Mouse (Mus musculus): Measurements from ENCODE around the gene Il13. TPM values are rescaled to one million over a fixed set of nuclear protein-coding genes. Genes with fewer than 3 reads are reported as not detected.

Il13 gene
- polyA plus RNA-seq (2017; shearing (Covaris generic)), result not detected

GRCm38 (mm10) chr11:53634556-53634955 is at the start of gene Il13:
Gene Il13 (minus strand): TSS chr11:53634702.

GRCm38 (mm10) chr11:53618619-53619198 is 15.8 kb downstream of the Il13 start, which contains the start of gene Il4:
Gene Il4 (minus strand): TSS chr11:53618669.

Other genes starting within 250 kb of the Il13 start
- gene Leap2, start 211.5 kb downstream of the Il13 start, polyA plus RNA-seq (2017; shearing (Covaris generic)), result not detected
- gene Uqcrq, start 203.9 kb downstream of the Il13 start, polyA plus RNA-seq (2017; shearing (Covaris generic)), result 318 TPM
- 0.17 TPM for gene Gdf9, start 203.7 kb downstream of the Il13 start, polyA plus RNA-seq (2017; shearing (Covaris generic))
- gene Gm10447, start 177.6 kb downstream of the Il13 start, polyA plus RNA-seq (2017; shearing (Covaris generic)), result not detected
- gene Shroom1, start 177.5 kb downstream of the Il13 start, polyA plus RNA-seq (2017; shearing (Covaris generic)), result not detected
- gene Gm9837, start 164.2 kb downstream of the Il13 start, polyA plus RNA-seq (2017; shearing (Covaris generic)), result not detected
- gene Gm9945, start 154.5 kb downstream of the Il13 start, polyA plus RNA-seq (2017; shearing (Covaris generic)), result not detected
- gene Sowaha, start 154.4 kb downstream of the Il13 start, polyA plus RNA-seq (2017; shearing (Covaris generic)), result not detected
- 3.3 TPM for gene Sept8, start 115.4 kb downstream of the Il13 start, polyA plus RNA-seq (2017; shearing (Covaris generic))
- gene Kif3a, start 67.3 kb downstream of the Il13 start, polyA plus RNA-seq (2017; shearing (Covaris generic)), result 7.3 TPM
- 1.5 TPM for gene Il4, start 16.0 kb downstream of the Il13 start, polyA plus RNA-seq (2017; shearing (Covaris generic))
- 44.4 TPM for gene Rad50, start 72.6 kb upstream of the Il13 start, polyA plus RNA-seq (2017; shearing (Covaris generic))
- gene Il5, start 86.1 kb upstream of the Il13 start, polyA plus RNA-seq (2017; shearing (Covaris generic)), result not detected
- 376 TPM for gene Irf1, start 135.3 kb upstream of the Il13 start, polyA plus RNA-seq (2017; shearing (Covaris generic))
- gene Gm17334, start 138.5 kb upstream of the Il13 start, polyA plus RNA-seq (2017; shearing (Covaris generic)), result 3.2 TPM
- 34.9 TPM for gene Gm12216, start 224.6 kb upstream of the Il13 start, polyA plus RNA-seq (2017; shearing (Covaris generic))